Mouse (Mus musculus): ENCODE data around the gene Ptprg. TPM values are rescaled to one million over a fixed set of nuclear protein-coding genes. Genes with fewer than 3 reads are reported as not detected.

The Ptprg gene
- polyA plus RNA-seq, 1 experiment from 2014 or later: 27.1 TPM

DNA sequence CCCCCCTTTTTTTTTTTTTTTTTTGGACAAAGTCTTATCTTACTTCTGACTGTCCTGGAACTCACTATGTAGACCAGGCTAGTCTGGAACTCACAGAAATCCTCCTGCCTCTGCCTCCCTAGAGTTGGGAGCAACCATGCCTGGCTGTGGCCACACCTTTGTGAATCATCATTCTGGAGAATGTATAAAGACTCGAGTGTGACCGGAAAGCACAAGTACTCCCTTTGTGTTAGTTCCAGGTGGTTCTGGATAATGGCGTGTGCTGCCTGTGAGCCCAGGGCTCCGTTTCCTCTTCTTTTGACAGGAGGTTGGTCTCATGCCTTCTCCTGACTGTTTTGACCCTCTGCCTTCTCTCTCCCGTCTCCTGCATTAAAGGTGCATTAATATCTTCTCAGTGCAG, 41.0 kb downstream of the Ptprg start:
- Histone ChIP-seq H3K27me3 (replicated peaks; ENCODE audit: control insufficient read depth, insufficient read depth, low read length) (no peaks in the 10 kb centered on the region), H3K9ac (ENCODE audit: low read length) (no peak overlapping the region), H3K36me3 (ENCODE audit: control insufficient read depth, insufficient read depth, low read length) (no peaks in the 10 kb centered on the region), H3K4me2 (ENCODE audit: low read length) (no peak overlapping the region), H3K4me3 (ENCODE audit: low read depth, low read length) (no peak overlapping the region), H3K9me3 (replicated peaks; ENCODE audit: control insufficient read depth, low read length) (no peaks in the 10 kb centered on the region), H3K27ac (ENCODE audit: low read depth, low read length) (no peak overlapping the region), H3K4me1 (ENCODE audit: control insufficient read depth, insufficient read depth, low read length) (no peaks in the 10 kb centered on the region)
- WGBS: 91% methylated on average over 5 of the region's 5 CpGs
- DNase-seq (ENCODE audit: low spot score) (no peak), ATAC-seq (no peak)

- no peak for DNase-seq (ENCODE audit: low spot score)
- Histone ChIP-seq H3K36me3 (ENCODE audit: control insufficient read depth, insufficient read depth, low read length) (no peaks in the 10 kb centered on the region), H3K9ac (ENCODE audit: low read length) (no peak overlapping the region), H3K27ac (ENCODE audit: low read depth, low read length) (no peak overlapping the region), H3K9me3 (replicated peaks; ENCODE audit: control insufficient read depth, low read length) (no peaks in the 10 kb centered on the region), H3K4me1 (ENCODE audit: control insufficient read depth, insufficient read depth, low read length) (0 out of 2 replicates have a peak, but pooled peaks cover 4% of the 10 kb centered on the region), H3K27me3 (replicated peaks; ENCODE audit: control insufficient read depth, insufficient read depth, low read length) (no peaks in the 10 kb centered on the region), H3K4me2 (ENCODE audit: low read length) (no peak overlapping the region), H3K4me3 (ENCODE audit: low read depth, low read length) (no peak overlapping the region)
- 70% methylated on average over 8 of the region's 8 CpGs for WGBS
- ATAC-seq: no peak
Measured at GRCm38 (mm10) chr14:11604133-11604865, 51.0 kb downstream of the Ptprg start.

DNA sequence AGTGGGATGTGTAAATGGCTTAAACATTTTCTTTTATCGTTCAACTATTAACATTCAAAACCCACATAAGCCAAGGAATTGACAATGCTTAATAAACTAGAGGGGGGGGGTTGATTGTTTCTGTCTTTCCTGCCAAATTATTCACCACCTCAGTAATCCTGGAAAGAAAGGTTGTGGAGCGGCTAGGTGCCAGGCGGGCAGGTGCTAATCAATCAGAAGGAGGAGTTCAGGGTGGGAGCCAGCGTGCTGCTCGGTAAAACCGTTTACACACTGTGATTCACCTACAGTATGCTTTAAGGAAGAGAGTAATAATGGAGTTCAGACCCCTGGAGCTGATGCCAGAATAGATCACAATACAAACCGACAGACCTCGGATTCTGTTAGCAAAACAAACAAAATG, 55.0 kb downstream of the Ptprg start:
- no peak for ATAC-seq
- Histone ChIP-seq H3K9ac (ENCODE audit: low read length) (no peak overlapping the region), H3K27ac (ENCODE audit: low read depth, low read length) (no peak overlapping the region), H3K36me3 (ENCODE audit: control insufficient read depth, insufficient read depth, low read length) (no peaks in the 10 kb centered on the region), H3K9me3 (replicated peaks; ENCODE audit: control insufficient read depth, low read length) (no peaks in the 10 kb centered on the region), H3K4me2 (ENCODE audit: low read length) (no peak overlapping the region), H3K4me1 (ENCODE audit: control insufficient read depth, insufficient read depth, low read length) (0 out of 2 replicates have a peak, but pooled peaks cover 4% of the 10 kb centered on the region), H3K27me3 (replicated peaks; ENCODE audit: control insufficient read depth, insufficient read depth, low read length) (no peaks in the 10 kb centered on the region), H3K4me3 (ENCODE audit: low read depth, low read length) (no peak overlapping the region)
- DNase-seq (ENCODE audit: low spot score): no peak
- 29% methylated on average over 8 of the region's 8 CpGs for WGBS

- ATAC-seq: no peak
Measured at GRCm38 (mm10) chr14:11609857-11610582, 56.7 kb downstream of the Ptprg start.

DNA sequence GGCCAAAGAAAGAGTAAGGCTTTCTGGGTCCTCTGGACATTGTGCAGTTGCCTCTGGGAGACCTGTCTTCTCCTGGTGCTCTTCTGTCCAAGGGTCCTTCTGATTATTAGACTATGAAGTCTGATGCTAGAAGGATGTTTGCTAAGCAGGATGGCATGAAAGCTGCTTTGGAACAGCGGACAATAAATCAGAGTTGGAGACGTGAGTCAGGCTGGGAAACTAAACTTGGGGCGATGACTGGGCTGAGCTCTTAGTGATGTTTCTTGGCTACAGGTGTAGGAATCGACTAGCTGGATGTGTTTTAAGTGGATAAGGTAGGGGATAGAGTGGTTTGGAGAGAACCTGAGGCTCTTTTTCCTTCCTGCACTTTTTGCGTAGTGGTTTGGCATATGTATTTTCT, 59.1 kb downstream of the Ptprg start:
- ATAC-seq (no peak), DNase-seq (ENCODE audit: low spot score) (no peak)
- Histone ChIP-seq H3K9me3 (replicated peaks; ENCODE audit: control insufficient read depth, low read length) (no peaks in the 10 kb centered on the region), H3K36me3 (ENCODE audit: control insufficient read depth, insufficient read depth, low read length) (no peaks in the 10 kb centered on the region), H3K27ac (ENCODE audit: low read depth, low read length) (no peak overlapping the region), H3K9ac (ENCODE audit: low read length) (no peak overlapping the region), H3K4me3 (ENCODE audit: low read depth, low read length) (no peak overlapping the region), H3K4me1 (ENCODE audit: control insufficient read depth, insufficient read depth, low read length) (0 out of 2 replicates have a peak, but pooled peaks cover 4% of the 10 kb centered on the region), H3K27me3 (replicated peaks; ENCODE audit: control insufficient read depth, insufficient read depth, low read length) (no peaks in the 10 kb centered on the region), H3K4me2 (ENCODE audit: low read length) (no peak overlapping the region)
- 93% methylated on average over 5 of the region's 5 CpGs for WGBS

More at GRCm38 (mm10) chr14:11609857-11610582, 56.7 kb downstream of the Ptprg start:
- 0 out of 2 replicates have a peak, but pooled peaks cover 4% of the 10 kb centered on the region for H3K4me1 ChIP-seq (ENCODE audit: control insufficient read depth, insufficient read depth, low read length)
- H3K36me3 ChIP-seq (ENCODE audit: control insufficient read depth, insufficient read depth, low read length): no peaks in the 10 kb centered on the region
- no peak for DNase-seq (ENCODE audit: low spot score)
- H3K9me3 ChIP-seq (replicated peaks; ENCODE audit: control insufficient read depth, low read length): no peaks in the 10 kb centered on the region
- no peaks in the 10 kb centered on the region for H3K27me3 ChIP-seq (replicated peaks; ENCODE audit: control insufficient read depth, insufficient read depth, low read length)
- H3K4me2 ChIP-seq (ENCODE audit: low read length): no peak overlapping the region
- no peak overlapping the region for H3K27ac ChIP-seq (ENCODE audit: low read depth, low read length)
- 85% methylated on average over 7 of the region's 7 CpGs for WGBS
- no peak overlapping the region for H3K9ac ChIP-seq (ENCODE audit: low read length)
- no peak overlapping the region for H3K4me3 ChIP-seq (ENCODE audit: low read depth, low read length)

DNA sequence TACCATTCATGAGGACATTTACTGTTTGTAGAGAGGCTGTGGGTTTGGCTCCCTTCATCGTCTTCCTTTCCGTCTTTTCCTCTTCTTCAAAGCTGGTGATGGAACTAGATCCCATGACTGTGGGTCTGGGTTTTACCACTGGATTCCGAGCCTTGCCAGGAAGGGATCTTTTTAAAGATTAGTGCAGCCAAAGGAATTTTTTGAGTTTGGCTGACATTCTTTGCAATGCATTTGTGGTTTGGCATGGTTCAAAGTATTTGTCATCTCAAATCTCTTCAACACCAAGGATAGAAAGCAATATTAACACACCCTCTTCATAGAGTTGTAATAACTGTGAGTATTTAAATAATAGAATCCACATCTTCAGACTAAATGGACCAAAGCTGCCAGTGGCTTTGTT, 59.8 kb downstream of the Ptprg start:
- H3K9me3 ChIP-seq (replicated peaks; ENCODE audit: control insufficient read depth, low read length): no peaks in the 10 kb centered on the region
- DNase-seq (ENCODE audit: low spot score): no peak
- 0 out of 2 replicates have a peak, but pooled peaks cover 2% of the 10 kb centered on the region for H3K4me1 ChIP-seq (ENCODE audit: control insufficient read depth, insufficient read depth, low read length)
- no peak overlapping the region for H3K4me2 ChIP-seq (ENCODE audit: low read length)
- H3K4me3 ChIP-seq (ENCODE audit: low read depth, low read length): no peak overlapping the region
- no peaks in the 10 kb centered on the region for H3K27me3 ChIP-seq (replicated peaks; ENCODE audit: control insufficient read depth, insufficient read depth, low read length)
- ATAC-seq: no peak
- 89% methylated on average over 3 of the region's 3 CpGs for WGBS
- H3K27ac ChIP-seq (ENCODE audit: low read depth, low read length): no peak overlapping the region
- H3K36me3 ChIP-seq (ENCODE audit: control insufficient read depth, insufficient read depth, low read length): no peaks in the 10 kb centered on the region
- no peak overlapping the region for H3K9ac ChIP-seq (ENCODE audit: low read length)

- 63% methylated on average over 3 of the region's 3 CpGs for WGBS
- Histone ChIP-seq H3K9ac (ENCODE audit: low read length) (no peak overlapping the region), H3K9me3 (replicated peaks; ENCODE audit: control insufficient read depth, low read length) (no peaks in the 10 kb centered on the region), H3K27ac (ENCODE audit: low read depth, low read length) (no peak overlapping the region), H3K36me3 (ENCODE audit: control insufficient read depth, insufficient read depth, low read length) (no peaks in the 10 kb centered on the region), H3K27me3 (replicated peaks; ENCODE audit: control insufficient read depth, insufficient read depth, low read length) (no peaks in the 10 kb centered on the region), H3K4me3 (ENCODE audit: low read depth, low read length) (no peak overlapping the region), H3K4me1 (ENCODE audit: control insufficient read depth, insufficient read depth, low read length) (peaks cover under 1% of the 10 kb centered on the region), H3K4me2 (ENCODE audit: low read length) (no peak overlapping the region)
- no peak for ATAC-seq
- DNase-seq (ENCODE audit: low spot score): no peak
Measured at GRCm38 (mm10) chr14:11615697-11616096, 62.4 kb downstream of the Ptprg start.

GRCm38 (mm10) chr14:11617362-11617761, 64.0 kb downstream of the Ptprg start:
- Histone ChIP-seq H3K4me1 (ENCODE audit: control insufficient read depth, insufficient read depth, low read length) (peaks cover 8% of the 10 kb centered on the region), H3K27ac (ENCODE audit: low read depth, low read length) (no peak overlapping the region), H3K36me3 (ENCODE audit: control insufficient read depth, insufficient read depth, low read length) (no peaks in the 10 kb centered on the region), H3K4me2 (ENCODE audit: low read length) (no peak overlapping the region), H3K4me3 (ENCODE audit: low read depth, low read length) (no peak overlapping the region), H3K27me3 (replicated peaks; ENCODE audit: control insufficient read depth, insufficient read depth, low read length) (no peaks in the 10 kb centered on the region), H3K9ac (ENCODE audit: low read length) (no peak overlapping the region), H3K9me3 (replicated peaks; ENCODE audit: control insufficient read depth, low read length) (no peaks in the 10 kb centered on the region)
- DNase-seq (ENCODE audit: low spot score): peak; percentile 48
- peak; percentile 56 for ATAC-seq
- 70% methylated on average over 6 of the region's 6 CpGs for WGBS

Data from forebrain, embryonic 14.5 days (tissue).